Mouse (Mus musculus) left cerebral cortex, postnatal 10 days (tissue): ENCODE results near the gene Skap1. TPM values are rescaled to one million over a fixed set of nuclear protein-coding genes. Genes with fewer than 3 reads are reported as not detected.
"Not testable (repeated sequence)": the region's sequence is repeated elsewhere in the genome, so short reads cannot be mapped to it uniquely, and the experiment has no call there.

ENCODE experiments used
- DNase-seq, 2 experiments: peaks; one replicate each; pipeline ENCODE4 v3.0.0; 2021 to 2022; ENCODE audit warnings: low spot score in 2 of 2, mixed read lengths in 1 of 2; ENCODE audit errors: extremely low spot score in 1 of 2
- intact Hi-C: fragments of 180-260 bp; cut with DNase I; formaldehyde crosslinking; loops from one replicate; pipeline ENCODE4 v1.15.1; 2025
- total RNA-seq, 2 experiments: library from RNA; stranded (reverse); gene quantifications; 2 replicates each; pipeline ENCODE4 v1.2.3; 2021

Skap1 gene
- total RNA-seq, 2 experiments from 2014 or later = 1.3 to 1.6 TPM

DNA sequence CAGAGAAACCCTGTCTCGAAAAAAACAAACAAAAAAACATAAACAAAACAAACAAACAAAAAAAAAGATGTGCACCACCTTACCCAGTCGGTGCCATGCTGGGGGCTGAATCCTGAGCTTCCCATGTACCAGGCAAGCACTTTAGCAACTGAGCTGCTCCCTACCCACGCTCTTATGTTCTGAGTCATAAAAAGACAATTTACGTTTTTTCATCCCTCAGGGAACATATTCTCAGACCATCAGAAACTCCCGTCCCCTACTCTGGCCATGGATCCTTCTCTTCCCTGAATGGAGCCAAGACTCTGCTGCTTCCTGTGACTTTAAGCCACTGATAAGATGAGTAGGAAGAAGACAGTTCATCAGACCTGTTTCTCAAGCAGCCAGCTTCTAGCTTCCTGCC lies 294.0 kb downstream of the Skap1 start:
- no peak for DNase-seq
- intact Hi-C loops = no loop called here

DNA sequence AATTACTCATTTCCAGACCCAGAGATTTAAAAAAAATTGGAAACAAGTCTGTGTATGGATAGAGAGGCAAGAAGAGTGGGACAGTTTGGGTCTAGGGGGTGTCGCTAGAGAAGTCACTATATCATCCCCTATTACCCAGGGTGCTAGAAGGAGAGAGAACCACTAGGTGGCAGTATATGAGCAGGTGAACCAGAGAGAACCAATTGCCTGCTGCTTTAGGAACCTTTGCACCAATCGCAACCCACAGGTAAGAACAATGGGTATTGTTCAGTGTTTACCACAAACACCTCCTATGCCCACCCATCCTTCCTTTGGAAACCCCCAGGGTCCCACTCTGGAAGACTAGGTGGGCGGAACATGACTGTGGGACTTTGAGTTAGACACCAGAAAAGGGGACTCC lies 295.6 kb downstream of the Skap1 start:
- DNase-seq = no peak
- intact Hi-C loops = loop anchor here (5.0 kb wide), 1 partner anchor 102 kb away; no protein-coding TSS in a partner anchor

DNA sequence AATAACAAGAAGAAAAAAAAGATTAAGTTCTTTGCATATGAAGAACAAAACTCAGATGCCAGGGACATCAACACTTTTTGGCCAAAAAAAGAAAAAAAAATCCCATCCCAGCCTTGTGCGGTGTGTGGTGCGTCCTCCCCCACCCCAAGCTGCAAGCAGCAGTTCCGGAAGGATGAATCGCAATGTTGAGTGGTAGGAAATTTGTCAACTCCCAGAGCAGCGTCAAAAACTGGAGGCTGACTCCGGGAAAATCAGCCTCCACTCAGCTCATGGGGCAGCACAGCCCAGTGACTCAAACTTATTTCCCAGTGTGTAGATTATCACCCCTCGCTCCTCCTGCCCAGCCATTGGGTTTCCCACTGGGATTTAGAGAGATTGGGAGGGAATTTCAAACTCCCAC lies 297.6 kb downstream of the Skap1 start:
- DNase-seq = no peak
- intact Hi-C loops = loop anchor here (5.0 kb wide), 1 partner anchor 100 kb away; no protein-coding TSS in a partner anchor

- DNase-seq = peak; percentile 31 to 53
- intact Hi-C loops = loop anchor here (5.0 kb wide), 1 partner anchor 99 kb away; no protein-coding TSS in a partner anchor
Measured at GRCm38 (mm10) chr11:96762742-96763470, 298.5 kb downstream of the Skap1 start.

DNA sequence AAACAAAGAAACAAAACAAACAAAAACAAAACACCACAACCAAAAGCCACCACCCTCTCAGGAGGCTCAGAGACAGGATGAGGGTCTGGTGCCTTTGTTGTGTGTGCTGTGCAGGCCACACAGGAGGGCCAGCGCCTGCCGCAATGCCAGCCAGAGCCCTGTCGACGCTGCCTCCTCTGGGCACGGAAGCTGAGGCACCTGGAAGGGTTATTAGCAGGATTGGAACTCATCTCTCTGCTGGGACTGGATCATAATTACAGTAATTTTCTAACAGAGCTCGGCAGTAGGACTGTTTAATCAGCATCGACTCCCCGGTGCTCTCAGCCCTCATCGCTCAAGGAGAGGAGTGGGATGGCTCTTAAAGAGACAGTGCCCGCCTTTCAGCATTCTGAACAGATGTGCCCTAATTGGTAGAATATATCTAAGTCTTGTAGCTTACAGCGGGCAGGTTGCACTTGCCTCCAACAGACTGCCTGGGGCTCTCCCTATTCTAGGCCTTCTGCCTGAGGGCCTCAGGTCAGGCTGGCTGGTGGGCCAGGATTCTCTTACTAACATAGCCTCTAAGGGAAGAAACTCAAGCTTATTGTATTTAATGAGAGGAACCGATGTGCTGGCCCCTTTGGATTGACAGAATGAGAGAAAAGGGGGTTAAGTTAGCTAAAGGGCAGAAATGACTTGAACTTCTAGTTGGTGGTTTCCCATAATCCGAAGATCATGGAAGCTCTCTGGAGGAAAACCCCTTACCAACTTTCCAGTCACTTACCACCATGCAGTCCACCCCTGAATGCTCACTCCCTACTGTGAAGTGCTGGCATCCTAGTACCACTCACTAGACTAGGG lies 300.3 kb downstream of the Skap1 start:
- intact Hi-C loops = loop anchor here (5.0 kb wide), 1 partner anchor 98 kb away; no protein-coding TSS in a partner anchor
- DNase-seq = no peak

DNA sequence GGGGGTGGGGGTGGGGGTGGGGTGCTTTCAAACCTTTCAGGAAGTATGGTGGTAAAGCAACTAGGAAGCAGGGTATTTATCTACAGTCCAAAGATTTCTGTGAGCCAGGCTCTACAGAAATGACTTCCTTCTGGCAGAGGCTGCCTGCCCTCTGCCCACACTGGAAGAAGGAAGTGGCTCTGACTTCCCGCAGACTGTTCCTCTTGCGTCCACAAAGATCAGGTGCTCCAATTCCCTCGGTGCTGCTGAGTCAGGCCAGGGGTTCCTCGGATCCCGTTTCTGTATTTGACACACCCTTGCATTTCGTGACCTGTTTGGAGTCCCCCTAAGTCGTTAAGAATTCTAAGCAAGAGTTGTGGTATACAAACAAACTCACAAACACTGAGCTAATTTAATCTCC lies 301.3 kb downstream of the Skap1 start:
- intact Hi-C loops = no loop called here
- DNase-seq = no peak

DNA sequence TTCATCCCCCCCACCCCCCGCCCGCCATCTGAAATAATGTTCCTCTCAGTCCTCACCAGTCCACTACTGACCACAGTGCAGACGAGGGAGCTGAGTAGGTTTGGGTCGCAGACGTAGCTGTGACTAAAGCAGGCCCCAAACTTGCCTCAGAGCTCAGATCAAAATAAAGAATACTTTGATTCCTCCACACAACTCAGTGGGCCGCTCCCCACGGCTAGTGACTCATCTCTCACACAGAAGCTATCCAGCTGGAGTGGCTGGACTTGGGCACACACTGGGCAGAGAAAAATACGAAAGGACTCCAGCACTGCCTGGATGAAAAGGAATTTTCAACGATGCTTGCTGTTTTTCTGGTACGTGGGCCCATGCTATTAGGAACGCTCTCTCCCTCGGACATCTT lies 302.2 kb downstream of the Skap1 start:
- intact Hi-C loops = no loop called here
- DNase-seq = no peak

- intact Hi-C loops = no loop called here
- no peak for DNase-seq
Measured at GRCm38 (mm10) chr11:96767096-96767495, 302.7 kb downstream of the Skap1 start.

GRCm38 (mm10) chr11:96768240-96768639 lies 303.8 kb downstream of the Skap1 start:
- no peak for DNase-seq
- intact Hi-C loops = no loop called here

DNA sequence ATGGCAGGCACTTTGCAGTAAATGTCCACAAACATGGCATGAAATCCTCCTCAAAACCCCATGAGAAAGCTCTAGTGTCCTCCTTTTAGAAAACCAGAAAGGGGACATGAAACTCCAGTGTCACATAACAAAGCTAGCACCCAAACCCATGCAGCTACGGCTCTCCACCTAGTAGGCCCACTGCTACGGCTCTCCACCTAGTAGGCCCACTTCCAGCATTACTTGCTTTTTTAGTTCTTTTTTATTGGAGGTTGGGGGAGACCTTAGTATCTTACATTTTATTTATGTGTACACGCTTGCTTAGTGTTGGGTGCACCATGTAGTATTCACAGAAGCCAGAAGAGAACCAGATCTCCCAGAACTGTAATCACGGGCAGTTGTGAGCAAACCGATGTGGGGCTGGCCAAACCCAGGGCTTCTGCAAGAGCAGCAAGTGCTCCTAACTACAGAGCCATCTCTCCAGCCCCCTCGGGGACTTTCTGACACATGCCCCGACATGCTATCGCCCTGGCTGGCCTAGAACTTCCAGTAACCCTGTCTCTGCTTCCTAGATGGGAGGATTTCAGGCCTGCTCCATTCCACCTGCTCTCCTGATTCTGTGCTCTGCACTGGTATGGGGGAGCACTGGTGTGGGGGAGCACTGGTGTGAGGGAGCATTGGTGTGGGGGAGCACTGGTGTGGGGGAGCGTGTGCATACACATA lies 307.0 kb downstream of the Skap1 start:
- no peak for DNase-seq
- intact Hi-C loops = no loop called here

- intact Hi-C loops = no loop called here
- DNase-seq = no peak
Measured at GRCm38 (mm10) chr11:96772413-96772812, 308.0 kb downstream of the Skap1 start.

- intact Hi-C loops = no loop called here
Measured at GRCm38 (mm10) chr11:96774536-96774935, 310.1 kb downstream of the Skap1 start.

GRCm38 (mm10) chr11:96775063-96775462 lies 310.7 kb downstream of the Skap1 start:
- intact Hi-C loops = loop anchor here (5.0 kb wide), 1 partner anchor 87 kb away; no protein-coding TSS in a partner anchor
- no peak for DNase-seq

More at GRCm38 (mm10) chr11:96774536-96774935, 310.1 kb downstream of the Skap1 start:
- DNase-seq = no peak

- no peak for DNase-seq
- intact Hi-C loops = loop anchor here (5.0 kb wide), 1 partner anchor 87 kb away; no protein-coding TSS in a partner anchor
Measured at GRCm38 (mm10) chr11:96775665-96776064, 311.3 kb downstream of the Skap1 start.

DNA sequence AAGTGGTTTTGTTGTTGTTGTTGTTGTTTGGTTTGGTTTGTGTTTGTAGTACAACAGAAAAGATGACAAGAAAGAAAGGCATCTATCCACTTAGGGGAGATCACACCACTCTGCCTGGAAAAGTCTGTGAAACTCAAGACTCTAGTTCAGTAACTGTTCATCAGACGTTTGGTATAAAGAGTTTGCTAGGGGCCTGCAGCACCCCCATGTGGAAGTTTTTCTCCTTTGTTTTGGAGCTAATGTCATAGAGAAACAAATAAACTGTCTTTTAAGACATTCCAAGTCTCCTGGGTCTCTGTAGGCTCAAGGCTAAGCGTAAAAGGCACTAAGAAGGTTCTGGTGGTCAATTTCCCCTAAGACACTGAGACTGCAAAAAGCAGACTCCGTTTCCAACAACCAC lies 311.7 kb downstream of the Skap1 start:
- intact Hi-C loops = loop anchor here (5.0 kb wide), 1 partner anchor 86 kb away; no protein-coding TSS in a partner anchor
- DNase-seq = no peak

DNA sequence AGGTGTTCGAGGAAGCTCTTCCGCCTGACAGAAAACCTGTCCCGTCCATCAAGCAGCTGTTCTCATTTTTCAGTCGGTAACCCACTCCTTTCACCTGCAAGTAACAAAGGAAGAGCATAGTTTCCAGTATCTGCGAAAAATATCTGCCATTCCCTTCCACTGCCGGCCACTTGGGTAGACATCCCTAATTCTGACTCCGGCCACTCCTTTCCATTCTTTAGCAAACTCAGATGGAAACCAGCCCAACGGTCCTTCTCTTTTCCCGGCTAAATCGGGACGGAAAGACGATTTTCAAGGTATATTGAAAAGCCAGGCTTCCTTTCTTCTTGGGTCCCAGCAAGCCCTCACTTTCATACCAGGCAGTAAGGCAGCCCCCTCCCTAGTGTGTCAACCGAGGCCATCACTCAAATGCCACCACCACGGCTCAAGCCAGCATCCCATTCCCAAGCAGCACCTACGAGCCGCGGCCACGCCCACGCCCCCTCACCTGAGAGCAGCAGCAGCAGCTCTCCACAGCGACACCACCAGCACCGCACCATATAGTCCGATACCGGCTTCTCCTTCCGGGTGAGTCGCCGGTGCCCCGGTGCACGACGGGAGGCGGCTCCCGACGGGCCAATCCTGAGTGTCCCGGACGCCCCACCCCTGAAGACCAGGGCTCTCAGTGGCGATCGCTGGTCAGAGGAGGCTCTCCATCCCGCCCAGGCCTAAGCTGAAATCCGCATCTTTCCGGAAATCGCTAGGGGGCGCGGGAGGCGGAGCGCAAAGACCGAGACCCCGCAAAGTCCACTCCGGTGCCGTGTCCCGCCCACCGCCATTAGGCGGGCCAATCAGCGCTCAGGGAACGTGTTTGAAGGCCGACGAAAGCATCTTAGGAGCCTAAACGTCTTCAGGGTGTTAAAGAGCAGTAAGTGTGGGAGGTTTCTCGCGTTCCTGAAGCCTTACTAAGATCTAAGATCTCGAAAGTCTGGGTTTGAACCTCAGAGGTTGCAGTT lies 312.9 kb downstream of the Skap1 start, which contains the start of gene Snx11:
TSS of gene Snx11 (minus strand) at position 592 of the 995 bp plus-strand sequence.
- peak; percentile 98 to 99 for DNase-seq
- intact Hi-C loops = loop anchor here (5.0 kb wide), 1 partner anchor 85 kb away; no protein-coding TSS in a partner anchor

- DNase-seq = not testable (repeated sequence)
- intact Hi-C loops = loop anchor here (5.0 kb wide), 1 partner anchor 84 kb away; no protein-coding TSS in a partner anchor
Measured at GRCm38 (mm10) chr11:96778061-96778627, 313.8 kb downstream of the Skap1 start.
